Mouse (Mus musculus): ENCODE measurements around the gene Trpm5.

DNA sequence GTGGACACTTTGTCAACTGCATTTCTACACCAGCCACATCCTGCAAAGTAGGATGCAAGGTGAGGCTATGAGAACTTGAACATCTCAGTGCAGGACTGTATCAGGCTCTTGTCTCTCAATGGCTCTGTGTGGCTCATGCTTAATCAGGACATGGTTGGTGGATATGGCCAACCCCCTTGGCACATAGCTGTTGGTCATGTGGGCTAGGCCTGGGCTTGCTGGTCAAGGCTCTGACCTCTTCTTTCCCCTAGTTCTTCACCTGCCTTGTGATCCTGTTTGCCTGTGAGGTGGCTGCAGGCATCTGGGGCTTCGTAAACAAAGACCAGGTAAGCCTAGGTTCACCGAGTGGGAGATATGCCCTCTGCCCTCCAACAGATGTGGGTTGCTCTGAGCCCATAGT is 28.8 kb downstream of the Trpm5 start:
- TF ChIP-seq CTCF (IDR thresholded peaks at IDR 0.05; ENCODE audit: low read depth) (no peak), EP300 (IDR thresholded peaks at IDR 0.05; ENCODE audit: low read depth) (no peak)

Measured in liver, postnatal 0 days (tissue).